In the genomic region with DNA sequence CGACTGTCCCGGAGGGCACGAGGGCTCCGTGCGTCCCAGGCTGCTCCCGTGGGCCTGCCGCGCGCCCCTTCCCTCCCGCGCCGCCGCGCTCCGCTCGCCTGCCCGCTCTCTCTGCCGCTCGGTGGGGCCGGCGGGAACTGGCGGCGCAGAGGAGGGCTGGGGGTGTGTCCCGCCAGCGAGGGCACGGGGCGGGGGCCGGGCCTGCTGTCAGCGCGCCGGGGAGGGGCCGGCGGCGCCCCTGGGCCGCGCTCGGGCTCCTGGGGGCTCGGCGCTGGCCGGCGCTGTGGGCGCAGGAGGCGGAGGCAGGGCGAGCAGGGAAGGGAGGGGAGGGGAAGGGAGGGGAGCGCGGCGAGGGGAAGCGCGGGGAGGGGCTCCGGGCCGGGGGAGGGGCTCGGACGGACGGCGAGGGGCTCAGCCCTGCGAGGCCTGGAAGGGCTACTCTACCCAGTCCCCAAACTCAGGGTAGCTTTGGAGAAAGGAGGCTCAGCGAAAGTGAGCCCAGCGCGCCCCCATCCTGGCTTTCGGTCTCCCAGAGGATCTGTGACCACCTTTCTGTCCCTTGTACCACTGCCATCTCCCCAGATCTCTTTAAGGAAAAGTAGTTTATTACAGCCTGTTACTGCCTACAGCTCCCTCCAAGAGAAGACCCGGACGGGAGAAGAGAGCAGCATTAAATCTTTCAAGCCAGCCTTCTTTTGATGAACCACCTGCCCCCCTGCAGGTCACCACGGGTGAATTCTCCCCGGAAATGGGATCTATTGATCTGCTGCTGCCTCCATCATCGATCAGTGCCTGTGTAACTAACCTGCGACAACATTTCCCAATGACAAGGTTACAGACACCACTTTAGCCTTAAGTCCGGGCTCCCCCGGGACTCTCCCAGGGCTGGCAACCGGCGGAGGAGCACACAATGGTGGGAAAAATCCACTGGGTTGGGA, we compare ENCODE assay signal across 8 mouse cellular contexts. TPM values are rescaled to one million over a fixed set of nuclear protein-coding genes. Genes with fewer than 3 reads are reported as not detected.
DNase-seq lines count a peak whose midpoint lies in the region; ATAC-seq and TF ChIP-seq lines count a peak whose summit lies in the region.

Sh3pxd2a (minus strand) TSS at position 98 of the 938 bp plus-strand sequence.

- DNase-seq in lung, adult 18-20 months, result peak; percentile 62 to 73
- DNase-seq in lung, postnatal 25 days (ENCODE audit: low spot score), result no peak
- DNase-seq in liver, embryonic 13.5 days, result peak; percentile 42
- DNase-seq in T-cell, adult 2 months (ENCODE audit: low spot score), result no peak

- no peaks in the 10 kb centered on the region for H3K9me3 ChIP-seq in intestine, embryonic 15.5 days
- H3K9me3 ChIP-seq in liver, embryonic 13.5 days (replicated peaks), result no peaks in the 10 kb centered on the region
- H3K9me3 ChIP-seq in neural tube, embryonic 12.5 days, result no peaks in the 10 kb centered on the region

- peak within 1 kb of the TSS; percentile 56 for H3K4me3 ChIP-seq in cortical plate, adult 2 months (ENCODE audit: insufficient read depth, low read length)
- H3K4me3 ChIP-seq in intestine, embryonic 15.5 days (replicated peaks), result peak within 1 kb of the TSS; percentile 87
- peak within 1 kb of the TSS; percentile 74 for H3K4me3 ChIP-seq in liver, embryonic 13.5 days (replicated peaks)
- H3K4me3 ChIP-seq in neural tube, embryonic 12.5 days, result peak within 1 kb of the TSS; percentile 67

- WGBS in intestine, embryonic 15.5 days, result 1% methylated on average over 60 of the region's 70 CpGs
- WGBS in liver, embryonic 13.5 days (ENCODE audit: insufficient replicate concordance), result 3% methylated on average over 42 of the region's 70 CpGs
- WGBS in neural tube, embryonic 12.5 days, result 2% methylated on average over 68 of the region's 70 CpGs

- H3K27ac ChIP-seq in cortical plate, adult 2 months (ENCODE audit: insufficient read depth, low read length), result no peak within 1 kb of the TSS
- H3K27ac ChIP-seq in intestine, embryonic 15.5 days, result peak within 1 kb of the TSS; percentile 92
- peak within 1 kb of the TSS; percentile 80 for H3K27ac ChIP-seq in liver, embryonic 13.5 days
- peak within 1 kb of the TSS; percentile 75 for H3K27ac ChIP-seq in neural tube, embryonic 12.5 days

- ATAC-seq in granulocyte monocyte progenitor cell, adult 5-6 weeks (replicated peaks; ENCODE audit: poor library complexity, severe bottlenecking), result peak; percentile 37
- ATAC-seq in intestine, embryonic 15.5 days, result peak; percentile 91
- peak; percentile 83 for ATAC-seq in liver, embryonic 13.5 days (ENCODE audit: low read depth)
- ATAC-seq in neural tube, embryonic 12.5 days (ENCODE audit: low FRiP score, low read depth), result peak; percentile 85

- no peak for TF ChIP-seq POLR2A in cortical plate, adult 2 months (IDR thresholded peaks at IDR 0.05; ENCODE audit: extremely low read depth, insufficient read depth, low read length)

- no peaks in the 10 kb centered on the region for H3K4me1 ChIP-seq in cortical plate, adult 2 months (ENCODE audit: control insufficient read depth, insufficient read depth, low read length)
- H3K4me1 ChIP-seq in intestine, embryonic 15.5 days (replicated peaks), result peaks cover 30% of the 10 kb centered on the region
- peaks cover 70% of the 10 kb centered on the region for H3K4me1 ChIP-seq in liver, embryonic 13.5 days (replicated peaks)
- H3K4me1 ChIP-seq in neural tube, embryonic 12.5 days, result peaks cover 29% of the 10 kb centered on the region

- no peaks in the 10 kb centered on the region for H3K36me3 ChIP-seq in intestine, embryonic 15.5 days
- H3K36me3 ChIP-seq in liver, embryonic 13.5 days, result no peaks in the 10 kb centered on the region
- H3K36me3 ChIP-seq in neural tube, embryonic 12.5 days, result no peaks in the 10 kb centered on the region

- H3K9ac ChIP-seq in intestine, embryonic 15.5 days, result peak within 1 kb of the TSS; percentile 92
- H3K9ac ChIP-seq in liver, embryonic 13.5 days, result peak within 1 kb of the TSS; percentile 84
- H3K9ac ChIP-seq in neural tube, embryonic 12.5 days, result peak within 1 kb of the TSS; percentile 88

- peak within 1 kb of the TSS; percentile 88 for H3K4me2 ChIP-seq in intestine, embryonic 15.5 days (replicated peaks)
- H3K4me2 ChIP-seq in liver, embryonic 13.5 days, result peak within 1 kb of the TSS; percentile 96
- peak within 1 kb of the TSS; percentile 70 for H3K4me2 ChIP-seq in neural tube, embryonic 12.5 days (replicated peaks)

- TF ChIP-seq CTCF in cortical plate, adult 2 months (IDR thresholded peaks at IDR 0.05; ENCODE audit: extremely low read depth, insufficient read depth, low read length), result no peak

- no peaks in the 10 kb centered on the region for H3K27me3 ChIP-seq in intestine, embryonic 15.5 days (replicated peaks)
- peaks cover 45% of the 10 kb centered on the region for H3K27me3 ChIP-seq in liver, embryonic 13.5 days
- no peaks in the 10 kb centered on the region for H3K27me3 ChIP-seq in neural tube, embryonic 12.5 days (replicated peaks)

RNA-seq across cellular contexts. Expression of gene Sh3pxd2a, which starts in this region (rescaled TPM):
- polyA plus RNA-seq in cortical plate, adult 2 months (2012; rRNA removed), result 12.2 and 13.4 TPM in 2 replicates
- total RNA-seq in granulocyte monocyte progenitor cell, adult 5-6 weeks (2014; fragmentation: Nextera tagmentation), result 1.9 and 3.1 TPM in 2 replicates
- total RNA-seq in granulocyte monocyte progenitor cell, adult 5-6 weeks (2017), result 1.1 and 1.2 TPM in 2 replicates
- polyA plus RNA-seq in intestine, embryonic 15.5 days (2015; fragmentation: Nextera tagmentation; extraction: Ambion mirVana), result 4.8 and 5.0 TPM in 2 replicates
- polyA plus RNA-seq in liver, embryonic 13.5 days (2015; fragmentation: Nextera tagmentation; extraction: Ambion mirVana), result 0.54 and 0.62 TPM in 2 replicates
- 4.4 and 4.6 TPM in 2 replicates for polyA plus RNA-seq in neural tube, embryonic 12.5 days (2016; fragmentation: Nextera tagmentation; extraction: Ambion mirVana)

Comparison
In these comparisons a context has a peak if more than half of its experiments do, and no peak if none do; other contexts are left out.
1. DNase-seq: peak in lung, adult 18-20 months (2 of 2); none in lung, postnatal 25 days (single experiment) and T-cell, adult 2 months (single experiment).
2. Peak in DNase-seq, ATAC-seq, H3K4me3 ChIP-seq, H3K27ac ChIP-seq, H3K9ac ChIP-seq and H3K4me2 ChIP-seq in liver, embryonic 13.5 days; RNA of the gene not detected or under 1 TPM.
3. ATAC-seq: peak in every context shown above with its lines; median percentile 91 in intestine, embryonic 15.5 days; 85 in neural tube, embryonic 12.5 days; 83 in liver, embryonic 13.5 days; 37 in granulocyte monocyte progenitor cell, adult 5-6 weeks.
4. Peak in every context shown above with its lines, with median percentiles within 50 percentile points of each other: H3K4me3 ChIP-seq, H3K4me2 ChIP-seq and H3K9ac ChIP-seq.